In genomic region chr10:123057082-123057481, GRCm38 (mm10) we compare ENCODE assay signal across 17 mouse cellular contexts. TPM values are rescaled to one million over a fixed set of nuclear protein-coding genes. Genes with fewer than 3 reads are reported as not detected.
DNase-seq lines count a peak whose midpoint lies in the region; ATAC-seq and TF ChIP-seq lines count a peak whose summit lies in the region.
"Had no signal": no experiment of that assay in that cellular context is flagged by ENCODE, and none has a peak within 500 bp of the region (broad histone marks: within the 10 kb centered on the region; RNA-seq: fewer than 3 reads in every experiment).

No protein-coding gene starts in this region.

- no peak for ATAC-seq in erythroid progenitor cell, adult 5-6 weeks (replicated peaks; ENCODE audit: low FRiP score, poor library complexity, severe bottlenecking)

- peak; percentile 68 for TF ChIP-seq CTCF in layer of hippocampus, adult 2 months (conservative IDR thresholded peaks at IDR 0.05)

- H3K4me3 ChIP-seq in layer of hippocampus, adult 2 months, result no peak overlapping the region
- H3K4me3 ChIP-seq: embryonic facial prominence, embryonic 10.5 days; hindbrain, embryonic 15.5 days; kidney, embryonic 15.5 days; liver, embryonic 15.5 days had no signal

- H3K27ac ChIP-seq in layer of hippocampus, adult 2 months, result no peak overlapping the region
- H3K27ac ChIP-seq: embryonic facial prominence, embryonic 10.5 days; hindbrain, embryonic 15.5 days; kidney, embryonic 15.5 days; liver, embryonic 15.5 days had no signal

- DNase-seq in layer of hippocampus, adult 2 months (ENCODE audit: low spot score in 2 of 2), result no peak
- no peak for DNase-seq in layer of hippocampus, adult 8-10 months (ENCODE audit: low spot score in 2 of 2)
- DNase-seq in 416B (ENCODE audit: low read depth) (peak; percentile 42), ZHBTc4 (ENCODE audit: low read depth, low spot score) (peak; percentile 35), adipocyte (ENCODE audit: low spot score) (no peak)
- peak; percentile 49 for DNase-seq in CD4-positive, CD25-positive, alpha-beta regulatory T cell, adult 2 months (ENCODE audit: low read depth, low spot score)
- DNase-seq: adrenal gland, adult 8-10 months; cerebellum, postnatal 25 days; heart, postnatal 10 days; layer of hippocampus, adult 9-11 months; left cerebral cortex, postnatal 4 days; right cerebral cortex, adult 18-20 months had no signal

RNA-seq across cellular contexts. Expression of gene Mon2, which starts 19.2 kb away (rescaled TPM):
- 100 to 1,000 TPM; 101 TPM for total RNA-seq in layer of hippocampus, adult 2 months (2021)
- 100 to 1,000 TPM in 3 of 4 experiments, 10 to 100 TPM in 1; 84.8 to 111 (median 103) TPM for total RNA-seq in layer of hippocampus, adult 8-10 months (2022)
- 44.3 and 45.3 TPM in 2 replicates for total RNA-seq in erythroid progenitor cell, adult 5-6 weeks (2015; ENCODE audit: low replicate concordance)
- 22.2 and 31.8 TPM in 2 replicates for total RNA-seq in erythroid progenitor cell, adult 5-6 weeks (2017; ENCODE audit: low replicate concordance)

Comparison
In these comparisons a context has a peak if more than half of its experiments do, and no peak if none do; other contexts are left out.
1. DNase-seq: peak in 416B (single experiment), CD4-positive, CD25-positive, alpha-beta regulatory T cell, adult 2 months (single experiment) and ZHBTc4 (single experiment); none in layer of hippocampus, adult 2 months (0 of 2), layer of hippocampus, adult 8-10 months (0 of 2) and adipocyte (single experiment).